Mouse (Mus musculus): ENCODE data around the gene Gm11562.

- no peak for TF ChIP-seq CTCF (IDR thresholded peaks at IDR 0.05; ENCODE audit: control insufficient read depth, insufficient read depth, low read length)
- TF ChIP-seq POLR2A (IDR thresholded peaks at IDR 0.05; ENCODE audit: borderline replicate concordance, control insufficient read depth, low read depth, low read length): no peak
These were observed 38.7 kb downstream of the Gm11562 start for GRCm38 (mm10) chr11:99581564-99581963.

All from bone marrow, adult 2 months (tissue).